ENCODE assay signal across 39 mouse cellular contexts in the genomic region with DNA sequence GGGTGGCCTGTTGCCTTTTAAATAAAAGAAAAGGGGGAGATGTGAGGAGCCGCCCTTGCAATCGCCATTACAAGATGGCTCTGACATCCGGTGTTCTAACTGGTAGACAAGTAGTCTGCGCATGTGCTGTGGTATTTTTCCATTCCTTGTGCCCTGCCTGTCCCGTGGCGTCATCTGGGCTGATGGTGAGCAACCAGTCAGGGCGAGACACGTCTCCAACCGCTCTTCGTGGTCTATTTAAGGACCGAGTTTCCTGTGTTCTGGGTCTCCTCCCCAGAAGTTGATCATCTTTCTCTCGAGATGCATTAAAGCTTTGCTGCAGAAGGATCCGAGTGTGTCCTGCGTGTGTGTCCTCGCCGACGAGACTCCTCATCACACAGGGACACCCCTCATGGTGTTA. TPM values are rescaled to one million over a fixed set of nuclear protein-coding genes. Genes with fewer than 3 reads are reported as not detected.
"Had no signal": no experiment of that assay in that cellular context is flagged by ENCODE, and none has a peak within 500 bp of the region (broad histone marks: within the 10 kb centered on the region; RNA-seq: fewer than 3 reads in every experiment).

No protein-coding gene starts in this region.

RNA-seq across cellular contexts. Expression of a gene that starts 6.8 kb away (rescaled TPM):
- total RNA-seq: heart, postnatal 10 days; heart, postnatal 14 days; heart, postnatal 25 days; heart, postnatal 36 days; heart, postnatal 4 days; hematopoietic stem cell, adult 5-6 weeks; hindbrain, postnatal 0 days; layer of hippocampus, adult 18-20 months; layer of hippocampus, adult 2 months; layer of hippocampus, adult 8-10 months; layer of hippocampus, postnatal 10 days; layer of hippocampus, postnatal 14 days; layer of hippocampus, postnatal 25 days; layer of hippocampus, postnatal 36 days; left cerebral cortex, adult 18-20 months; left cerebral cortex, adult 2 months; left cerebral cortex, adult 8-10 months had no signal
- polyA plus RNA-seq: heart, embryonic 12.5 days; heart, embryonic 13.5 days; heart, embryonic 14.5 days; heart, embryonic 15.5 days; heart, embryonic 16.5 days; heart, postnatal 0 days; hindbrain, embryonic 10.5 days; hindbrain, embryonic 11.5 days; hindbrain, embryonic 12.5 days; hindbrain, embryonic 13.5 days; hindbrain, embryonic 14.5 days; hindbrain, embryonic 15.5 days; hindbrain, embryonic 16.5 days; hindbrain, postnatal 0 days; intestine, embryonic 14.5 days; intestine, embryonic 15.5 days; intestine, embryonic 16.5 days; intestine, postnatal 0 days; kidney, embryonic 14.5 days; kidney, embryonic 15.5 days; kidney, embryonic 16.5 days; kidney, postnatal 0 days; large intestine, adult 2 months had no signal
